25 mouse cellular contexts compared by ENCODE assay signal in genomic region chr14:28359502-28359901, GRCm38 (mm10).
DNase-seq lines count a peak whose midpoint lies in the region; ATAC-seq and TF ChIP-seq lines count a peak whose summit lies in the region.
"Had no signal": no experiment of that assay in that cellular context is flagged by ENCODE, and none has a peak within 500 bp of the region (broad histone marks: within the 10 kb centered on the region; RNA-seq: fewer than 3 reads in every experiment).

No protein-coding gene starts in this region.

- H3K4me3 ChIP-seq in lung, embryonic 14.5 days (ENCODE audit: low read depth, low read length): no peak overlapping the region
- no peak overlapping the region for H3K4me3 ChIP-seq in intestine, embryonic 14.5 days (ENCODE audit: low read depth, low read length)
- no peak overlapping the region for H3K4me3 ChIP-seq in intestine, embryonic 16.5 days (ENCODE audit: low read length)
- H3K4me3 ChIP-seq in stomach, embryonic 15.5 days (replicated peaks): no peak overlapping the region
- H3K4me3 ChIP-seq: embryonic facial prominence, embryonic 15.5 days; erythroblast, embryonic 14.5 days; forebrain, embryonic 10.5 days; gastrocnemius, adult 2 months; heart, embryonic 15.5 days; hindbrain, embryonic 10.5 days had no signal

- H3K4me2 ChIP-seq in lung, embryonic 14.5 days: no peak overlapping the region
- no peak overlapping the region for H3K4me2 ChIP-seq in intestine, embryonic 14.5 days (ENCODE audit: low read length)
- H3K4me2 ChIP-seq in intestine, embryonic 16.5 days (ENCODE audit: low read depth, low read length): no peak overlapping the region
- H3K4me2 ChIP-seq in stomach, embryonic 15.5 days: no peak overlapping the region
- H3K4me2 ChIP-seq: embryonic facial prominence, embryonic 15.5 days; heart, embryonic 15.5 days; hindbrain, embryonic 14.5 days had no signal

- no peak for TF ChIP-seq CTCF in lung, embryonic 14.5 days (IDR thresholded peaks at IDR 0.05; ENCODE audit: low read depth)

- 39% methylated on average over 4 of the region's 4 CpGs for WGBS in lung, embryonic 14.5 days
- 48% methylated on average over 4 of the region's 4 CpGs for WGBS in intestine, embryonic 14.5 days
- WGBS in intestine, embryonic 16.5 days: 47% methylated on average over 4 of the region's 4 CpGs
- WGBS in stomach, embryonic 15.5 days: 50% methylated on average over 4 of the region's 4 CpGs

- H3K36me3 ChIP-seq in lung, embryonic 14.5 days (ENCODE audit: insufficient read depth): no peaks in the 10 kb centered on the region
- H3K36me3 ChIP-seq in intestine, embryonic 14.5 days (ENCODE audit: control insufficient read depth, insufficient read depth, low read length): no peaks in the 10 kb centered on the region
- no peaks in the 10 kb centered on the region for H3K36me3 ChIP-seq in intestine, embryonic 16.5 days (ENCODE audit: control insufficient read depth, insufficient read depth, low read length)
- no peaks in the 10 kb centered on the region for H3K36me3 ChIP-seq in stomach, embryonic 15.5 days
- H3K36me3 ChIP-seq: embryonic facial prominence, embryonic 15.5 days; forebrain, embryonic 10.5 days; heart, embryonic 15.5 days; hindbrain, embryonic 10.5 days had no signal

- no peaks in the 10 kb centered on the region for H3K27me3 ChIP-seq in lung, embryonic 14.5 days (ENCODE audit: insufficient read depth, low read length)
- no peaks in the 10 kb centered on the region for H3K27me3 ChIP-seq in intestine, embryonic 14.5 days (replicated peaks; ENCODE audit: control insufficient read depth, insufficient read depth, low read length)
- no peaks in the 10 kb centered on the region for H3K27me3 ChIP-seq in intestine, embryonic 16.5 days (replicated peaks; ENCODE audit: control insufficient read depth, insufficient read depth, low read length)
- H3K27me3 ChIP-seq in stomach, embryonic 15.5 days (replicated peaks): no peaks in the 10 kb centered on the region
- H3K27me3 ChIP-seq: CH12.LX; embryonic facial prominence, embryonic 15.5 days; heart, embryonic 15.5 days; Patski had no signal

- H3K9me3 ChIP-seq in lung, embryonic 14.5 days (ENCODE audit: low read depth, low read length): no peaks in the 10 kb centered on the region
- H3K9me3 ChIP-seq in intestine, embryonic 14.5 days (ENCODE audit: control insufficient read depth, low read length): no peaks in the 10 kb centered on the region
- H3K9me3 ChIP-seq in intestine, embryonic 16.5 days (ENCODE audit: control insufficient read depth, low read length): no peaks in the 10 kb centered on the region
- no peaks in the 10 kb centered on the region for H3K9me3 ChIP-seq in stomach, embryonic 15.5 days
- H3K9me3 ChIP-seq: embryonic facial prominence, embryonic 15.5 days; forebrain, embryonic 10.5 days; heart, embryonic 15.5 days; hindbrain, embryonic 10.5 days had no signal

- no peak overlapping the region for H3K27ac ChIP-seq in lung, embryonic 14.5 days (ENCODE audit: low read depth)
- no peak overlapping the region for H3K27ac ChIP-seq in intestine, embryonic 14.5 days (ENCODE audit: low read depth)
- H3K27ac ChIP-seq in intestine, embryonic 16.5 days (ENCODE audit: low read length): no peak overlapping the region
- no peak overlapping the region for H3K27ac ChIP-seq in stomach, embryonic 15.5 days
- H3K27ac ChIP-seq: embryonic facial prominence, embryonic 15.5 days; forebrain, embryonic 10.5 days; gastrocnemius, adult 2 months; heart, embryonic 15.5 days; hindbrain, embryonic 10.5 days; hindbrain, embryonic 14.5 days had no signal

- no peak overlapping the region for H3K9ac ChIP-seq in lung, embryonic 14.5 days
- no peak overlapping the region for H3K9ac ChIP-seq in intestine, embryonic 14.5 days (ENCODE audit: low read length)
- H3K9ac ChIP-seq in intestine, embryonic 16.5 days (ENCODE audit: low read depth, low read length): no peak overlapping the region
- H3K9ac ChIP-seq in stomach, embryonic 15.5 days: no peak overlapping the region
- H3K9ac ChIP-seq: embryonic facial prominence, embryonic 15.5 days; heart, embryonic 15.5 days; hindbrain, embryonic 14.5 days had no signal

- H3K4me1 ChIP-seq in lung, embryonic 14.5 days (ENCODE audit: insufficient read depth): no peaks in the 10 kb centered on the region
- no peaks in the 10 kb centered on the region for H3K4me1 ChIP-seq in intestine, embryonic 14.5 days (replicated peaks; ENCODE audit: control insufficient read depth, insufficient read depth, low read length)
- H3K4me1 ChIP-seq in intestine, embryonic 16.5 days (ENCODE audit: control insufficient read depth, insufficient read depth, low read length): no peaks in the 10 kb centered on the region
- H3K4me1 ChIP-seq in stomach, embryonic 15.5 days: no peaks in the 10 kb centered on the region
- H3K4me1 ChIP-seq: hindbrain, embryonic 10.5 days had no signal

- no peak for ATAC-seq in lung, embryonic 14.5 days (ENCODE audit: insufficient read depth)
- ATAC-seq in intestine, embryonic 14.5 days (replicated peaks; ENCODE audit: low FRiP score, low TSS enrichment, low read depth): peak; percentile 74
- ATAC-seq in intestine, embryonic 16.5 days: peak; percentile 91
- ATAC-seq in stomach, embryonic 15.5 days (ENCODE audit: insufficient read depth, low FRiP score, low read depth): peak; percentile 88
- ATAC-seq: activated CD4-positive, CD25-positive, alpha-beta regulatory T cell, adult 4 months; forebrain, embryonic 14.5 days; Patski had no signal

- DNase-seq in lung, embryonic 14.5 days: peak; percentile 8
- no peak for DNase-seq in lung, postnatal 10 days
- DNase-seq in intestine, embryonic 14.5 days (ENCODE audit: low spot score): no peak
- DNase-seq in liver: no peak
- no peak for DNase-seq in adrenal gland, postnatal 10 days
- DNase-seq: adrenal gland, postnatal 25 days; cerebellum, adult 11 months; cerebellum, adult 8-10 months; cerebellum, postnatal 14 days; embryo, embryonic 11 days; gastrocnemius, adult 2 months; gastrocnemius, postnatal 25 days; heart, postnatal 14 days had no signal
